Mouse (Mus musculus) R1 (cell line): ENCODE measurements at regions not wholly inside any gene's neighbourhood (a gene's known extent, or its start where the extent isn't known, plus 50 kb on each side); places are given as distances from the start of the nearest gene placed in this dataset.

Source experiments
- DNase-seq: peaks from one replicate; pipeline ENCODE4 v3.0.0-alpha.2; 2018; ENCODE audit warnings: low read depth, low spot score

- DNase-seq = no peak
Measured at GRCm38 (mm10) chr16:74462436-74462835, 50.8 kb upstream of the Robo2 start.
